Mouse (Mus musculus) cerebellum, adult 2 months (tissue): ENCODE results near the gene Cadm1. TPM values are rescaled to one million over a fixed set of nuclear protein-coding genes. Genes with fewer than 3 reads are reported as not detected.
A peak's percentile ranks its signal among the peaks of the same experiment; 100 is the strongest.

Experiments
- DNase-seq, 2 experiments: peaks; one replicate each; pipeline ENCODE4 v3.0.0; 2021
- H3K27ac ChIP-seq: fragments of 200-500 bp; 2 replicates; pipeline ENCODE4 v1.5.1; 2012; ENCODE audit warnings: low read length, control low read depth, inconsistent platforms; ENCODE audit not compliant: insufficient read depth
- H3K27me3 ChIP-seq: fragments of 200-500 bp; 2 replicates; pipeline ENCODE4 v1.6.1; 2012; ENCODE audit warnings: inconsistent platforms, mild to moderate bottlenecking, low read length, moderate library complexity; ENCODE audit not compliant: control insufficient read depth, insufficient read depth
- H3K4me1 ChIP-seq: fragments of 200-500 bp; 2 replicates; pipeline ENCODE4 v1.6.1; 2011; ENCODE audit warnings: low read length; ENCODE audit not compliant: control insufficient read depth, insufficient read depth
- H3K4me3 ChIP-seq: fragments of 200-500 bp; replicated peaks from 2 replicates; pipeline ENCODE3; 2011; ENCODE audit warnings: mild to moderate bottlenecking, low read depth, low read length, control low read depth; ENCODE audit not compliant: insufficient read depth
- CTCF ChIP-seq: fragments of 200-500 bp; IDR thresholded peaks from 2 replicates; pipeline ENCODE4 v1.5.1; 2011; ENCODE audit warnings: low read depth, mild to moderate bottlenecking, control low read depth, low read length, moderate library complexity, borderline replicate concordance; ENCODE audit not compliant: insufficient read depth
- POLR2A ChIP-seq: fragments of 200-500 bp; IDR thresholded peaks from 2 replicates; pipeline ENCODE4 v1.6.1; 2011; ENCODE audit warnings: low read length, control low read depth, borderline replicate concordance; ENCODE audit not compliant: insufficient read depth
- WGBS: fragments of 180-500 bp; shearing (Covaris S2); methylation state at CpG from one replicate; pipeline ENCODE4 v1.1.7; 2018; 5-methylcytosine and 5-hydroxymethylcytosine counted together
- polyA plus RNA-seq: library from polyadenylated mRNA; depleted of rRNA; stranded (reverse); fragments of >200 nt; gene quantifications from 2 replicates; pipeline ENCODE4 v1.2.3, GENCODE M21; 2012

Gene Cadm1
- polyA plus RNA-seq, 1 experiment = 55.9 TPM

GRCm38 (mm10) chr9:47739276-47739675 lies 209.3 kb downstream of the Cadm1 start:
- Histone ChIP-seq H3K27ac (no peak overlapping the region), H3K4me3 (no peak overlapping the region), H3K4me1 (peaks cover 21% of the 10 kb centered on the region), H3K27me3 (no peaks in the 10 kb centered on the region)
- WGBS = 73% methylated on average over 7 of the region's 7 CpGs
- TF ChIP-seq POLR2A = no peak
- no peak for TF ChIP-seq CTCF
- DNase-seq = no peak

- no peak overlapping the region for H3K4me3 ChIP-seq
- 20% methylated on average over 3 of the region's 3 CpGs for WGBS
- no peak for TF ChIP-seq CTCF
- TF ChIP-seq POLR2A = no peak
- peak overlapping the region; percentile 10; the same call in 1 of the 2 replicates for H3K27ac ChIP-seq
- peak; percentile 68 to 88 for DNase-seq
- no peaks in the 10 kb centered on the region for H3K27me3 ChIP-seq
- H3K4me1 ChIP-seq = peaks cover 35% of the 10 kb centered on the region
These were observed 211.8 kb downstream of the Cadm1 start for GRCm38 (mm10) chr9:47741751-47742150.

GRCm38 (mm10) chr9:47744916-47745315 lies 214.9 kb downstream of the Cadm1 start:
- TF ChIP-seq POLR2A (no peak), CTCF (no peak)
- Histone ChIP-seq H3K4me3 (no peak overlapping the region), H3K27me3 (no peaks in the 10 kb centered on the region), H3K4me1 (peaks cover 38% of the 10 kb centered on the region), H3K27ac (no peak overlapping the region)
- no peak for DNase-seq
- WGBS = 77% methylated on average over 3 of the region's 3 CpGs

GRCm38 (mm10) chr9:47745716-47746115 lies 215.7 kb downstream of the Cadm1 start:
- Histone ChIP-seq H3K27me3 (no peaks in the 10 kb centered on the region), H3K4me3 (no peak overlapping the region), H3K27ac (no peak overlapping the region), H3K4me1 (peaks cover 32% of the 10 kb centered on the region)
- TF ChIP-seq POLR2A (no peak), CTCF (no peak)
- 23% methylated on average over 7 of the region's 7 CpGs for WGBS
- DNase-seq = peak; percentile 46 to 69

GRCm38 (mm10) chr9:47749160-47749559 lies 219.2 kb downstream of the Cadm1 start:
- TF ChIP-seq CTCF (no peak), POLR2A (no peak)
- Histone ChIP-seq H3K4me1 (peaks cover 19% of the 10 kb centered on the region), H3K27ac (no peak overlapping the region), H3K4me3 (no peak overlapping the region), H3K27me3 (no peaks in the 10 kb centered on the region)
- WGBS = 84% methylated on average over 5 of the region's 5 CpGs
- DNase-seq = no peak

GRCm38 (mm10) chr9:47752516-47752915 lies 222.5 kb downstream of the Cadm1 start:
- H3K27ac ChIP-seq = no peak overlapping the region
- H3K4me3 ChIP-seq = no peak overlapping the region
- TF ChIP-seq CTCF = no peak
- TF ChIP-seq POLR2A = no peak
- H3K4me1 ChIP-seq = peaks cover 10% of the 10 kb centered on the region
- no peaks in the 10 kb centered on the region for H3K27me3 ChIP-seq
- WGBS = 47% methylated on average over 5 of the region's 5 CpGs
- no peak for DNase-seq

GRCm38 (mm10) chr9:47753127-47753526 lies 223.2 kb downstream of the Cadm1 start:
- peaks cover 10% of the 10 kb centered on the region for H3K4me1 ChIP-seq
- DNase-seq = no peak
- TF ChIP-seq CTCF (no peak), POLR2A (no peak)
- H3K4me3 ChIP-seq = no peak overlapping the region
- WGBS = 73% methylated on average over 7 of the region's 7 CpGs
- H3K27ac ChIP-seq = no peak overlapping the region
- H3K27me3 ChIP-seq = no peaks in the 10 kb centered on the region

GRCm38 (mm10) chr9:47755119-47755518 lies 225.1 kb downstream of the Cadm1 start:
- H3K27me3 ChIP-seq = no peaks in the 10 kb centered on the region
- no peak overlapping the region for H3K4me3 ChIP-seq
- no peak overlapping the region for H3K27ac ChIP-seq
- TF ChIP-seq POLR2A = no peak
- TF ChIP-seq CTCF = no peak
- DNase-seq = peak; percentile 38 to 64
- peaks cover 13% of the 10 kb centered on the region for H3K4me1 ChIP-seq
- WGBS = 25% methylated on average over 12 of the region's 12 CpGs

- TF ChIP-seq POLR2A = no peak
- TF ChIP-seq CTCF = no peak
- Histone ChIP-seq H3K27ac (no peak overlapping the region), H3K4me3 (no peak overlapping the region), H3K4me1 (peaks cover 18% of the 10 kb centered on the region), H3K27me3 (no peaks in the 10 kb centered on the region)
- DNase-seq = no peak
- 87% methylated on average over 2 of the region's 2 CpGs for WGBS
These were observed 227.8 kb downstream of the Cadm1 start for GRCm38 (mm10) chr9:47757798-47758197.
